Mouse (Mus musculus): ENCODE data around the gene Kcnq4.

Gene Kcnq4

GRCm38 (mm10) chr4:120747941-120748866 is at the start of gene Kcnq4:
TSS of gene Kcnq4 (minus strand) at chr4:120748612.
- no peak for DNase-seq (ENCODE audit: low spot score in 2 of 2)

GRCm38 (mm10) chr4:120796687-120797086 is 48.3 kb upstream of the Kcnq4 start:
- DNase-seq (ENCODE audit: low spot score in 2 of 2), result no peak

GRCm38 (mm10) chr4:120795646-120796045 is 47.2 kb upstream of the Kcnq4 start:
- no peak for DNase-seq (ENCODE audit: low spot score in 2 of 2)

GRCm38 (mm10) chr4:120792918-120793317 is 44.5 kb upstream of the Kcnq4 start:
- no peak for DNase-seq (ENCODE audit: low spot score in 2 of 2)

- peak in 1 of 2 experiments; percentile 34 for DNase-seq (ENCODE audit: low spot score in 2 of 2)
Observed at GRCm38 (mm10) chr4:120790027-120790426, 41.6 kb upstream of the Kcnq4 start.

- no peak for DNase-seq (ENCODE audit: low spot score in 2 of 2)
Observed at GRCm38 (mm10) chr4:120755801-120756200, 7.4 kb upstream of the Kcnq4 start.

- DNase-seq (ENCODE audit: low spot score in 2 of 2), result peak in 1 of 2 experiments; percentile 75
Observed at GRCm38 (mm10) chr4:120755299-120755698, 6.9 kb upstream of the Kcnq4 start.

GRCm38 (mm10) chr4:120749601-120750000 is 1.2 kb upstream of the Kcnq4 start:
- no peak for DNase-seq (ENCODE audit: low spot score in 2 of 2)

- no peak for DNase-seq (ENCODE audit: low spot score in 2 of 2)
Observed at GRCm38 (mm10) chr4:120747243-120747792, 1.1 kb downstream of the Kcnq4 start.

- DNase-seq (ENCODE audit: low spot score in 2 of 2), result no peak
Observed at GRCm38 (mm10) chr4:120746552-120747150, 1.8 kb downstream of the Kcnq4 start.

- DNase-seq (ENCODE audit: low spot score in 2 of 2), result no peak
Observed at GRCm38 (mm10) chr4:120745731-120746551, 2.5 kb downstream of the Kcnq4 start.

GRCm38 (mm10) chr4:120743636-120744035 is 4.8 kb downstream of the Kcnq4 start:
- no peak for DNase-seq (ENCODE audit: low spot score in 2 of 2)

- no peak for DNase-seq (ENCODE audit: low spot score in 2 of 2)
Observed at GRCm38 (mm10) chr4:120741303-120741702, 7.1 kb downstream of the Kcnq4 start.

- DNase-seq (ENCODE audit: low spot score in 2 of 2), result no peak
Observed at GRCm38 (mm10) chr4:120734012-120734622, 14.3 kb downstream of the Kcnq4 start.

- DNase-seq (ENCODE audit: low spot score in 2 of 2), result no peak
Observed at GRCm38 (mm10) chr4:120732737-120733136, 15.7 kb downstream of the Kcnq4 start.

- DNase-seq (ENCODE audit: low spot score in 2 of 2), result peak in 1 of 2 experiments; percentile 34
Observed at GRCm38 (mm10) chr4:120731030-120731644, 17.3 kb downstream of the Kcnq4 start.

- DNase-seq (ENCODE audit: low spot score in 2 of 2), result no peak
Observed at GRCm38 (mm10) chr4:120730574-120730973, 17.8 kb downstream of the Kcnq4 start.

GRCm38 (mm10) chr4:120730146-120730545 is 18.3 kb downstream of the Kcnq4 start:
- DNase-seq (ENCODE audit: low spot score in 2 of 2), result no peak

- no peak for DNase-seq (ENCODE audit: low spot score in 2 of 2)
Observed at GRCm38 (mm10) chr4:120729441-120729840, 19.0 kb downstream of the Kcnq4 start.

GRCm38 (mm10) chr4:120727842-120728241 is 20.6 kb downstream of the Kcnq4 start:
- DNase-seq (ENCODE audit: low spot score in 2 of 2), result no peak

GRCm38 (mm10) chr4:120726174-120726573 is 22.2 kb downstream of the Kcnq4 start:
- no peak for DNase-seq (ENCODE audit: low spot score in 2 of 2)
